Mouse (Mus musculus) forebrain, embryonic 16.5 days (tissue): Measurements from ENCODE around the gene 1700022I11Rik. TPM values are rescaled to one million over a fixed set of nuclear protein-coding genes. Genes with fewer than 3 reads are reported as not detected.

Experiments used
- polyA plus RNA-seq: library from polyadenylated mRNA; unstranded; fragments of >200 nt; fragmentation: Nextera tagmentation; extraction: Ambion mirVana; gene quantifications from 2 replicates; pipeline ENCODE4 v1.2.1, GENCODE M21; 2015

The 1700022I11Rik gene
- polyA plus RNA-seq, 1 experiment from 2014 or later, result 0.51 TPM

Other genes starting within 250 kb of the 1700022I11Rik start
- gene 4930578G10Rik, start 234.1 kb upstream of the 1700022I11Rik start, polyA plus RNA-seq, result 0.86 TPM in 1 of 2 replicates, not detected in the other
- not detected in 2 replicates for gene Ccl19, start 213.0 kb upstream of the 1700022I11Rik start, polyA plus RNA-seq
- gene Ccl21a, start 195.6 kb upstream of the 1700022I11Rik start, polyA plus RNA-seq, result 0.58 and 0.62 TPM in 2 replicates
- gene Fam205a1, start 115.7 kb upstream of the 1700022I11Rik start, polyA plus RNA-seq, result 0.15 TPM in 1 of 2 replicates, not detected in the other
- 0.24 and 0.49 TPM in 2 replicates for gene Gm12394, start 112.8 kb upstream of the 1700022I11Rik start, polyA plus RNA-seq
- gene Fam205c, start 95.4 kb upstream of the 1700022I11Rik start, polyA plus RNA-seq, result 1.4 and 1.6 TPM in 2 replicates
- 25.2 and 33.6 TPM in 2 replicates for gene Phf24, start 52.9 kb upstream of the 1700022I11Rik start, polyA plus RNA-seq
- gene Dnajb5, start 19.8 kb upstream of the 1700022I11Rik start, polyA plus RNA-seq, result 56.0 and 82.4 TPM in 2 replicates
- 509 and 532 TPM in 2 replicates for gene Vcp, start 30.9 kb downstream of the 1700022I11Rik start, polyA plus RNA-seq
- 32.8 and 33.2 TPM in 2 replicates for gene Fancg, start 40.9 kb downstream of the 1700022I11Rik start, polyA plus RNA-seq
- gene Pigo, start 56.2 kb downstream of the 1700022I11Rik start, polyA plus RNA-seq, result 20.9 and 24.5 TPM in 2 replicates
- gene Stoml2, start 62.1 kb downstream of the 1700022I11Rik start, polyA plus RNA-seq, result 237 and 238 TPM in 2 replicates
- 39.2 and 48.2 TPM in 2 replicates for gene Fam214b, start 76.6 kb downstream of the 1700022I11Rik start, polyA plus RNA-seq
- 15.5 and 21.6 TPM in 2 replicates for gene Unc13b, start 89.3 kb downstream of the 1700022I11Rik start, polyA plus RNA-seq